Mouse (Mus musculus) MEL (cell line): ENCODE results near the gene Hdac11. TPM values are rescaled to one million over a fixed set of nuclear protein-coding genes. Genes with fewer than 3 reads are reported as not detected.

ENCODE experiments used
- DNase-seq: peaks from one replicate; pipeline ENCODE4 v3.0.0; 2011; ENCODE audit warnings: low read depth, low spot score
- H3K27ac ChIP-seq: 2 replicates; pipeline ENCODE4 v1.5.1; 2012; ENCODE audit warnings: low read depth, mild to moderate bottlenecking, control low read depth, low read length, moderate library complexity; ENCODE audit not compliant: control insufficient read depth
- H3K27me3 ChIP-seq, 2 experiments: fragments of 150-350 bp in 1 of 2; sonication (generic) in 1 of 2; 2 replicates each; pipeline ENCODE4 v1.6.1; 2012; ENCODE audit warnings: low read length in 2 of 2, mild to moderate bottlenecking in 2 of 2, improper control_type of control experiment in 1 of 2, moderate library complexity in 1 of 2; ENCODE audit not compliant: insufficient read depth in 2 of 2, control insufficient read depth in 1 of 2
- H3K36me3 ChIP-seq, 2 experiments: 2 replicates each; pipeline ENCODE4 v1.6.1; 2012 to 2014; ENCODE audit warnings: low read length in 2 of 2, improper control_type of control experiment in 1 of 2, inconsistent platforms in 1 of 2, mild to moderate bottlenecking in 1 of 2; ENCODE audit not compliant: insufficient read depth in 2 of 2, control insufficient read depth in 1 of 2
- H3K4me1 ChIP-seq, 2 experiments: fragments of 150-350 bp in 1 of 2; sonication (generic) in 1 of 2; 2 replicates each; pipeline ENCODE4 v1.6.1; 2012; ENCODE audit warnings: low read length in 2 of 2, improper control_type of control experiment in 1 of 2, mild to moderate bottlenecking in 1 of 2; ENCODE audit not compliant: insufficient read depth in 2 of 2, control insufficient read depth in 1 of 2
- H3K4me3 ChIP-seq, 2 experiments: fragments of 150-350 bp in 1 of 2; sonication (generic) in 1 of 2; 2 replicates each; pipeline ENCODE4 v1.5.1; 2012; ENCODE audit warnings: low read depth in 2 of 2, low read length in 2 of 2, mild to moderate bottlenecking in 2 of 2, moderate library complexity in 2 of 2, control low read depth in 1 of 2, improper control_type of control experiment in 1 of 2; ENCODE audit not compliant: control insufficient read depth in 1 of 2, insufficient read depth in 1 of 2
- H3K79me2 ChIP-seq: 2 replicates; pipeline ENCODE4 v1.6.1; 2012; ENCODE audit warnings: mild to moderate bottlenecking, low read length, moderate library complexity; ENCODE audit not compliant: control insufficient read depth, poor library complexity, insufficient read depth
- H3K9ac ChIP-seq: 2 replicates; pipeline ENCODE4 v1.6.1; 2012; ENCODE audit warnings: low read depth, mild to moderate bottlenecking, control low read depth, low read length, moderate library complexity; ENCODE audit not compliant: control insufficient read depth, poor library complexity, severe bottlenecking
- H3K9me3 ChIP-seq: fragments of 150-350 bp; sonication (generic); replicated peaks from 2 replicates; pipeline ENCODE4 v1.6.1; 2012; ENCODE audit warnings: mild to moderate bottlenecking, low read length, improper control_type of control experiment, moderate library complexity; ENCODE audit not compliant: insufficient read depth
- CHD1 ChIP-seq: IDR thresholded peaks from 2 replicates; pipeline ENCODE4 v1.6.1; 2012; ENCODE audit warnings: low read depth, mild to moderate bottlenecking, inconsistent platforms, low read length, improper control_type of control experiment
- CHD2 ChIP-seq: IDR thresholded peaks from 2 replicates; pipeline ENCODE4 v1.6.1; 2011; ENCODE audit warnings: low read length, improper control_type of control experiment
- CTCF ChIP-seq, 3 experiments: IDR thresholded peaks in 2 of 3; conservative IDR thresholded peaks in 1 of 3; 2 replicates each; pipeline ENCODE4 v1.5.1; 2011 to 2012; ENCODE audit warnings: low read length in 3 of 3, low read depth in 2 of 3, mild to moderate bottlenecking in 2 of 3, improper control_type of control experiment in 1 of 3, inconsistent platforms in 1 of 3, mixed read lengths in 1 of 3, moderate library complexity in 1 of 3; ENCODE audit not compliant: control insufficient read depth in 1 of 3, insufficient read depth in 1 of 3, poor library complexity in 1 of 3, severe bottlenecking in 1 of 3
- GABPA ChIP-seq: IDR thresholded peaks from 2 replicates; pipeline ENCODE4 v1.6.1; 2012; ENCODE audit warnings: low read depth, mild to moderate bottlenecking, inconsistent platforms, low read length, improper control_type of control experiment, moderate library complexity
- MAX ChIP-seq: IDR thresholded peaks from 2 replicates; pipeline ENCODE4 v1.6.1; 2011; ENCODE audit warnings: low read length, improper control_type of control experiment
- MEF2A ChIP-seq: IDR thresholded peaks from 2 replicates; pipeline ENCODE4 v1.6.1; 2014; ENCODE audit warnings: low read depth, mild to moderate bottlenecking, inconsistent platforms, low read length, improper control_type of control experiment; ENCODE audit not compliant: poor library complexity, insufficient replicate concordance, severe bottlenecking; ENCODE audit errors: extremely low read depth
- MXI1 ChIP-seq: IDR thresholded peaks from 2 replicates; pipeline ENCODE4 v1.6.1; 2011; ENCODE audit warnings: mild to moderate bottlenecking, low read depth, low read length, improper control_type of control experiment
- MYB ChIP-seq: IDR thresholded peaks from 2 replicates; pipeline ENCODE4 v1.6.1; 2011; ENCODE audit warnings: mild to moderate bottlenecking, low read depth, low read length, improper control_type of control experiment
- MYC ChIP-seq: IDR thresholded peaks from 2 replicates; pipeline ENCODE4 v1.6.1; 2011; ENCODE audit warnings: low read depth, mild to moderate bottlenecking, low read length, improper control_type of control experiment, moderate library complexity
- NELFE ChIP-seq: IDR thresholded peaks from 2 replicates; pipeline ENCODE4 v1.6.1; 2011; ENCODE audit warnings: low read depth, low read length, improper control_type of control experiment
- POLR2AphosphoS5 ChIP-seq: IDR thresholded peaks from 2 replicates; pipeline ENCODE4 v1.6.1; 2012; ENCODE audit warnings: low read depth, borderline replicate concordance, mild to moderate bottlenecking, inconsistent platforms, low read length, moderate library complexity, mixed read lengths
- RAD21 ChIP-seq: IDR thresholded peaks from 2 replicates; pipeline ENCODE4 v1.6.1; 2011; ENCODE audit warnings: mild to moderate bottlenecking, low read depth, low read length, improper control_type of control experiment
- RCOR1 ChIP-seq: IDR thresholded peaks from 2 replicates; pipeline ENCODE4 v1.6.1; 2012; ENCODE audit warnings: low read depth, mild to moderate bottlenecking, inconsistent platforms, low read length, improper control_type of control experiment
- SMC3 ChIP-seq: IDR thresholded peaks from 2 replicates; pipeline ENCODE4 v1.6.1; 2011; ENCODE audit warnings: low read depth, low read length, improper control_type of control experiment
- TAL1 ChIP-seq: IDR thresholded peaks from 2 replicates; pipeline ENCODE4 v1.6.1; 2012; ENCODE audit warnings: mild to moderate bottlenecking, inconsistent platforms, low read length, moderate library complexity, mixed read lengths
- USF2 ChIP-seq, 2 experiments: IDR thresholded peaks; 2 replicates each; pipeline ENCODE4 v1.6.1; 2011 to 2012; ENCODE audit warnings: improper control_type of control experiment in 2 of 2, low read length in 2 of 2, borderline replicate concordance in 1 of 2, inconsistent platforms in 1 of 2, low read depth in 1 of 2, mild to moderate bottlenecking in 1 of 2; ENCODE audit not compliant: insufficient read depth in 1 of 2
- ZKSCAN1 ChIP-seq: IDR thresholded peaks from 2 replicates; pipeline ENCODE4 v1.6.1; 2012; ENCODE audit warnings: low read depth, mild to moderate bottlenecking, inconsistent platforms, low read length, improper control_type of control experiment, moderate library complexity
- ZMIZ1 ChIP-seq: IDR thresholded peaks from 2 replicates; pipeline ENCODE4 v1.6.1; 2012; ENCODE audit warnings: low read depth, mild to moderate bottlenecking, inconsistent platforms, low read length, improper control_type of control experiment, moderate library complexity
- ZNF384 ChIP-seq: IDR thresholded peaks from 2 replicates; pipeline ENCODE4 v1.6.1; 2012; ENCODE audit warnings: low read depth, mild to moderate bottlenecking, inconsistent platforms, low read length, improper control_type of control experiment
- polyA plus RNA-seq, 2 experiments: library from polyadenylated mRNA; stranded (reverse) in 1 of 2; unstranded in 1 of 2; fragments of >175 nt in 1 of 2; fragments of >200 nt in 1 of 2; gene quantifications; 2 replicates each; pipeline versions ENCODE4 v1.2.1 to v1.2.4; 2012; ENCODE audit warnings: low replicate concordance in 2 of 2, low read depth in 1 of 2; ENCODE audit not compliant: insufficient read length in 2 of 2, insufficient read depth in 1 of 2, missing spikeins in 1 of 2
- total RNA-seq: library from RNA; depleted of rRNA; stranded (reverse); fragments of 300-350 nt; gene quantifications from 2 replicates; pipeline ENCODE4 v1.2.3, GENCODE M21; 2012

The Hdac11 gene
- total and polyA plus RNA-seq, 3 experiments: 3.3 to 6.0 TPM; not detected in 1

DNA sequence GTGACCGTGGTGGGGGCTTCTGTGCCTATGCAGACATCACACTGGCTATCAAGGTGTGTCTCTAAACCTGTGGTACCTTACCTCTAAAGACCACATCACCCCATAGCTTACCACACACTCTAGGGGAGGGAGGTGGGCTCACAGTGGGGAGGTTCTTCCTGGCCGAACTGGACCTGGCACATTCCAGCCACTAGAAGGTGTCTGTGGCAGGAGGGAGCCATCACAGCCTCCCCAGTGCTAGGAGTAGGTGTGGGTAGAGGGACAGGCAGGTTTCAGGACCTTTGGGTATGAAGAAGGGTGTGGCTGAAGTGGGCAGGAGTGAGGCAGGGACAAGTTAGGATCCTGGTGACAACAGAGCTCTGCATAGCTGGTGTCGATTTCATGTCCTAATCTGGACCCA, 11.4 kb downstream of the Hdac11 start:
- Histone ChIP-seq H3K79me2 (no peaks in the 10 kb centered on the region; the same call in 1 of the 2 replicates), H3K27me3 (no peaks in the 10 kb centered on the region), H3K9ac (no peak overlapping the region), H3K9me3 (no peaks in the 10 kb centered on the region), H3K36me3 (peaks cover 0 to 21% of the 10 kb centered on the region in 2 experiments; a peak in 2 of 4 replicates), H3K4me3 (no peak overlapping the region), H3K27ac (no peak overlapping the region), H3K4me1 (peaks cover 12 to 34% of the 10 kb centered on the region in 2 experiments)
- no peak for TF ChIP-seq USF2 (IDR thresholded peaks at IDR 0.05; ENCODE audit: borderline replicate concordance in 1 of 2, insufficient read depth in 1 of 2, low read depth in 1 of 2, low read length in 2 of 2)
- TF ChIP-seq GABPA: no peak
- TF ChIP-seq MXI1: no peak
- DNase-seq: no peak

DNA sequence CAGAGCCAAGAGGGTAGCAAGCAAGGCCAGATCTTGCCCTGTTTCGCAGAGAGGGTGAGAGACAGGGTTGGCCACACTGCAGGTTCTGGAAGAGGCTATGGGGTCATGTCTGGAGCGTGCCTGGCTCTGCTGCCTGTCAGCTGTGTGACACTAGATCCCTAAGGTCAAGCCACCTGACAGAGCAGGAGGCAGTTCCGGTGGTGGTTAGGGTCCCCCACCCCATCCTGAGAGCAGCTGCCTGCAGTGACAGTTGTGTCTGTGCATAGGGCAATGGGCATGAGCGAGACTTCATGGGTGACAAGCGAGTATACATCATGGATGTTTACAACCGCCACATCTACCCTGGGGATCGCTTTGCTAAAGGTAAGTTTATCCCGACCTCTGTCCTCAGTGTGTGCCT, 12.7 kb downstream of the Hdac11 start:
- Histone ChIP-seq H3K9me3 (no peaks in the 10 kb centered on the region), H3K36me3 (peaks cover 0 to 16% of the 10 kb centered on the region in 2 experiments; a peak in 2 of 4 replicates), H3K27ac (no peak overlapping the region), H3K4me3 (no peak overlapping the region), H3K27me3 (no peaks in the 10 kb centered on the region), H3K4me1 (peaks cover 4 to 32% of the 10 kb centered on the region in 2 experiments), H3K9ac (no peak overlapping the region), H3K79me2 (no peaks in the 10 kb centered on the region)
- DNase-seq: no peak
- TF ChIP-seq ZKSCAN1 (no peak), POLR2AphosphoS5 (no peak), RAD21 (no peak), TAL1 (no peak), MXI1 (no peak), MAX (no peak), GABPA (no peak), SMC3 (no peak), NELFE (no peak), ZMIZ1 (no peak), MYC (no peak), ZNF384 (no peak), CHD2 (no peak), RCOR1 (no peak), CTCF (IDR thresholded peaks at IDR 0.05 in 2 of 3, conservative IDR thresholded peaks at IDR 0.05 in 1 of 3; ENCODE audit: control insufficient read depth in 1 of 3, insufficient read depth in 1 of 3, low read depth in 2 of 3, low read length in 3 of 3, poor library complexity in 1 of 3, severe bottlenecking in 1 of 3) (no peak), MYB (no peak), CHD1 (no peak), MEF2A (no peak)
